Mouse (Mus musculus) Patski (cell line): ENCODE measurements at regions not wholly inside any gene's neighbourhood (a gene's known extent, or its start where the extent isn't known, plus 50 kb on each side); places are given as distances from the start of the nearest gene placed in this dataset.

ENCODE experiments used
- ATAC-seq: fragments of 100-300 bp; one replicate; pipeline ENCODE4 v1.8.0; 2021
- CTCF ChIA-PET: fragments of 350-600 bp; sonication (Branson Sonifier 250); formaldehyde crosslinking; loops from one replicate; lab custom pipeline; 2022; ENCODE audit warnings: inconsistent platforms; lab: Charles Lee
- POLR2A ChIA-PET: fragments of 350-600 bp; sonication (Branson Sonifier 250); formaldehyde crosslinking; loops from one replicate; lab custom pipeline; 2022; ENCODE audit warnings: antibody characterized with exemption, inconsistent platforms; lab: Charles Lee
- DNase-seq: peaks from one replicate; pipeline ENCODE4 v3.0.0-alpha.2; 2011; ENCODE audit warnings: low read depth, low spot score
- H3K27me3 ChIP-seq: fragments of 371-371 bp; one replicate; pipeline ENCODE4 v1.5.1; 2021
- CTCF ChIP-seq: fragments of 100-300 bp; IDR thresholded peaks from one replicate; pipeline ENCODE4 v1.5.1; 2021
- in situ Hi-C: fragments of 300-500 bp; cut with MboI; formaldehyde crosslinking; loops from 3 replicates; pipeline ENCODE4 v1.11.1; 2018; ENCODE audit warnings: low pct_unique_long_range_greater_than_20kb, mixed read lengths

DNA sequence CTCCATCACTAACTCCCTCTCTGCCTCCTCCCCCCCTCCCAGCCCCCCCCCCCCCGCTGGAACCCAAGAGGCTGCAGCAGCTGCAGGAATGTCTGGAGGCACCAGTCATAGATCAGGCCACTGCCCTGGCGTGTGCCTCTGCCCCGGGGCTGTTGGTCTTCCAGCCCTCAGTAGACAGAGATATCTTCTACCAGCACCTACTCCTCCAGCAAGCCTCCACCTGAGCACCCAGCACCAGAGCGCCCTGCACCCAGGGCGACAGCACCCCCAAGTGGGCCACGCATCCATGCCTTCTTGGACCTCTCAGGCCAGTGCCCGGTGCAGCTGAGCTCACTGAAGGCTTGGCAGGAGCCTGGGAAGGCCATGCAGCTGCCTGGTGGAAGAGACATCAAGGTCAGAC, 936.5 kb downstream of the Diaph3 start:
- DNase-seq (no peak), ATAC-seq (no peak)
- no peak for TF ChIP-seq CTCF
- ChIA-PET POLR2A (no interaction called here), CTCF (no interaction called here)
- H3K27me3 ChIP-seq = peaks cover 4% of the 10 kb centered on the region
- in situ Hi-C loops = no loop called here

DNA sequence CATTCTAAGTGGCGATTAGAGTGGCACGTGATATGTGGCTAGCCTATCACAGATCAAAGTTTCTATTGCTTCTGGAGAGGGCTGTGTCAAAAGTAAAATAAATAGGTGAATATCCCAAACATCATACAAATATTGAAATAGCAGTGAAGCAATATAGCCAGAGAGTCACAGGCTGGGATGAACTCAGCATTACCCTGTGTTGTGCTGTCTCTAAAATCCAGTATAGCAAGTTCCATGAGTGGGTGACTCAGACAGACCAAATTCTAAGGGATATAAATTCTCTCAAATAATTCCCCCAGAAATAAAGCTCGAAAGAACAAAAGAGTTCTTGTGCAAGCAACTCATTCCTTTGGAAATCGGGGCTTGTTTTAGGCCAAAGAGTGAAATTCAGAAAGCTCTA, 943.2 kb downstream of the Diaph3 start:
- TF ChIP-seq CTCF = no peak
- no peak for DNase-seq
- ChIA-PET CTCF (no interaction called here), POLR2A (no interaction called here)
- no peak for ATAC-seq
- in situ Hi-C loops = no loop called here
- H3K27me3 ChIP-seq = peaks cover 21% of the 10 kb centered on the region

DNA sequence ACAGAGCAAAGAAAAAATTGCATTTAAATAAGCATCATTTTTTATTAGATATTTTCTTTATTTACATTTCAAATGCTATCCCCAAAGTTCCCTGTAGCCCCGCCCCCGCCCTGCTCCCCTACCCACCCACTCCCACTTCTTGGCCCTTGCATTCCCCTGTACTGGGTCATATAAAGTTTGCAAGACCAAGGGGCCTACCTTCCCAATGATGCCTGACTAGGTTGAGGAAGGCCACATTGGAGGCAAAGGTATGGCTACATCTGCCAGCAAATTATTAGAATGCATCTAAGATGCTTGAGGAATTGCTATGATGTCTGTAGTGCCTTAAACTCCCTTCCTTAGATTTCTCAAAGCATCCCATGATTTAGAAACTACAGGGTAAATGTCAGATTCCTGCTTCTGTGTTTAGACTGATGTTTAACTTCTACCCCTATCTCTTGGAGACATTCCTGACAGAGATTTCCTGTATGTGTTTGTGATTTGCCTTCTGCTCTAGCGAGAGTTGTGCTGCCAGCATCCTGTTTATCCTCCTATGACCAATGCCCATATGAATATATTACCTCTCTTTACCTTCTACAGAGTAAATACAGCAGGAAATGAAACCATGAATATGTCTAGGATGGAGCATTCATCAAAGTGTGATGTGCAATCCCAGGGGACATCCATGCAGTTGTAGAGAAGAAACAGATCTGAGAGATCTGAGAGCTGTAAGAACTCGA, 956.2 kb downstream of the Diaph3 start:
- in situ Hi-C loops = no loop called here
- H3K27me3 ChIP-seq = peaks cover 30% of the 10 kb centered on the region
- no peak for ATAC-seq
- DNase-seq = no peak
- ChIA-PET POLR2A (no interaction called here), CTCF (no interaction called here)
- TF ChIP-seq CTCF = no peak

DNA sequence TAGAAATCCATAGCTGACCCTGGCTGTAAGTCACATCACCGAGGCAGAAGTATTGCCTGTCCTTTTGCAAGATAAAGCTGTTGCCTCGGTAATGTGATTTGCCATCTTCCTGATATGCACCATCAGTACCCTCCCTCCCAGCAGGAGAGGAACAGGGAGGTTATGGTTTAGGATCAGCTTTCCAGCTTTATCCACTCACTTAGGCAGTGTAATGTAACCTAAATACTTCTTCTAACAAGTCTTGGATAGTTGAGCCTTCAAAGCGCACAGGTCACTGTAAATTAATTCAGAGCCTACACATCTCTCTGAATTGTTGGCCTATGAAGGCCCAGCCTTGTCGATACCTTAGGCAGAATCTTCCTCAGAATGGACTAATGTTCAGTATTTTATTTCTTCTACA, 962.5 kb downstream of the Diaph3 start:
- ChIA-PET POLR2A (no interaction called here), CTCF (no interaction called here)
- peaks cover 25% of the 10 kb centered on the region for H3K27me3 ChIP-seq
- DNase-seq (no peak), ATAC-seq (no peak)
- in situ Hi-C loops = no loop called here
- TF ChIP-seq CTCF = no peak

DNA sequence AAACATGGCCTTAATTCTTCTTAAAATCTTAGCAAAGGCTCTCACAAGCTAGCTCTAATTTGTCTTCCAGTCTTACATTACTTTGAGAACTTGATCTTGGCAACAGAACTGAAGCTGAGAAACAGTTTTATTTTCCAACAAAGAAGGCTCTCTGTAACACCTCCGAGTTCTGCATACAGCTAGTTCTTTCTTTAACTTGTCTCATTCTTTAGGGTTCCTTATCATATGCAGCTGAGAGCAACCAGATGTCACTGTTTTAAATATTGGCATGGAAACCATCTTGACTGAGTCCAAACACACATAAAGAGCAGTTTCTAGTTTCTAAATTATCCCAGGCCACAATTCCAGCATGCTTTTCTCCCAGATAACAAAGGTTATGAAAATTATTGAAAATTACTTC, 969.9 kb downstream of the Diaph3 start:
- no peak for TF ChIP-seq CTCF
- CTCF ChIA-PET = no interaction called here
- POLR2A ChIA-PET = no interaction called here
- peaks cover 16% of the 10 kb centered on the region for H3K27me3 ChIP-seq
- ATAC-seq (no peak), DNase-seq (no peak)
- in situ Hi-C loops = no loop called here

DNA sequence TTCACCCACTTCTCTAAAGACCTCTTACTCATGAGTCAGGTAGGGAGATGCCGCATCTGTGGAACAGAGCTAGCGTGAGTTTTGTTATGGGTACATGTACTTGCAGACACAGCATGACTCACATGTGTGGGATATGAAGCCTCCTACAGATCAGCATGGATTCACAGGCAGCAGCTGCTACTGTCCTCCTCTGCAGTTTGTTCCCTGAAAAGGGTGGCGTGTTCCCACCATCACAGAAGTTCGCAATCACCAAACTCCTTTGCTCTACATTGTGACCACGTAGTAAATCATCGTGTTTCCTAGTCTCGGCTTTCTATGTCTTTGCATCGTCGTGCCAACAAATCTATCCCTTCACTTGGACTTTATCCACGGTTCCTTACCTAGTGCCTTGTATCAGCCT, 981.9 kb downstream of the Diaph3 start:
- ChIA-PET POLR2A (no interaction called here), CTCF (no interaction called here)
- DNase-seq = no peak
- TF ChIP-seq CTCF = no peak
- H3K27me3 ChIP-seq = peaks cover 6% of the 10 kb centered on the region
- in situ Hi-C loops = no loop called here
- no peak for ATAC-seq

DNA sequence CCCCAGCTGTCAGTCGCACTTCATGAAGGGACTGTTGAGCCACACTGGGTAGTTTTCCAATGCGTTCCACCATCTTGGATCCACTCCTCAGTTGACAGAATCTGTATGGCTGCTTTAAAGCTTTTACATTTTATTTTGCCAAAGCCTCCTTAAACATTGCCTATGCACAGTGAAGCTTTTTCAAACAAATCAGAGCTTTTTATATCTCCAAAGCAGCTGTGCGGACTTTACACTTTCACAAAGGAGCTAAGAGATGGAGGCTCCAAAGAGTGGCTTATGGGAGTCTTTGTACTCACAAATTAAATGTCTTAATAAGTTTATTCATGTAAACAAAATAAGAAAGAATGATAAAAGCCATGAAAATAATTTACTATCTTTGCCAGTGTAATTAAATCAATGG, 986.3 kb downstream of the Diaph3 start:
- POLR2A ChIA-PET = no interaction called here
- peaks cover 13% of the 10 kb centered on the region for H3K27me3 ChIP-seq
- ATAC-seq (no peak), DNase-seq (no peak)
- in situ Hi-C loops = no loop called here
- TF ChIP-seq CTCF = no peak
- CTCF ChIA-PET = no interaction called here

DNA sequence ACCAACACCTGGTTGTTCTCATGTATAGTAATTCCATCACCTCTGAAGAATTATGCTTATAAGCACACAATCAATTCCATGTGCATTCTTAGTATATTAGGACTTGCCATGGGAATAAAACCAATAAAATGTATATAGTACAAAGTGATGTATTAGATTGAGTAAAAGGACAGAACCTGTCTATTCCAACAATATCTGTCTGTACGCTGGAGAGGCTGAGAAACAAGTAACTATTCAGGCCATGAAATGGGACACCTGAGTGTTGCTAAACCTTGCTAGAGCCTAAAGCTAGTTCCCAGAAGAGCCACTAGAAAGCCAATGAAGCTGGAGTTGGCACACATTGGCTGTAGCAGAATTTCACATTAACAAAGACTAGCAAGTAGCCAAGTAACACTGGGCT, 989.8 kb downstream of the Diaph3 start:
- DNase-seq = no peak
- peaks cover 10% of the 10 kb centered on the region for H3K27me3 ChIP-seq
- no peak for TF ChIP-seq CTCF
- ChIA-PET CTCF (no interaction called here), POLR2A (no interaction called here)
- ATAC-seq = no peak
- in situ Hi-C loops = no loop called here

DNA sequence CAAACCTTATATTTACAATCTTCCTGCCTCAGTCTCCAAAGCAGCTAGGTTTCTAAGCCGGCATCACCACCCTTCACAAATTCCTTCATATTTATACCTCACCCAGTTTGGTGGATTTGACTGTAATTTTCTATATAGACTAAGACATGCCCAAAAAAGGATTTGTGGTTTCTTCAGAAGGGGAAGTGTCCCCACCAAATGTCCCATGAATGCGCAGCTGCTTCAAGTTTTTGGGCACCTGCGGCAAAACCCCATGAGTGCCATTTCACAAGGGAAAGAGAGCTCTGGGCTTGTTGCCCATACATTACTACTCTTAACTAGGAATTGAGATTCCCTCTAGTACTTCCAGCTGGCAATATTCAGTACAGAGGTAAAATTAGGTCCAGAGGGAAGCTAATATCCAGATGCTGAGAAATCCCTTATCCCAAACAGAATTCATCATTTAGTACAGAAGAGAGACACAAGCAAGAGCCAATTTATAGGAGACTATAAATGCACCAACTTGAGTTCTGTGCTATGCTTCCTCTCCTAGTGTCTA, 990.6 kb downstream of the Diaph3 start:
- ATAC-seq (no peak), DNase-seq (no peak)
- no peak for TF ChIP-seq CTCF
- peaks cover 10% of the 10 kb centered on the region for H3K27me3 ChIP-seq
- in situ Hi-C loops = no loop called here
- CTCF ChIA-PET = no interaction called here
- POLR2A ChIA-PET = no interaction called here

DNA sequence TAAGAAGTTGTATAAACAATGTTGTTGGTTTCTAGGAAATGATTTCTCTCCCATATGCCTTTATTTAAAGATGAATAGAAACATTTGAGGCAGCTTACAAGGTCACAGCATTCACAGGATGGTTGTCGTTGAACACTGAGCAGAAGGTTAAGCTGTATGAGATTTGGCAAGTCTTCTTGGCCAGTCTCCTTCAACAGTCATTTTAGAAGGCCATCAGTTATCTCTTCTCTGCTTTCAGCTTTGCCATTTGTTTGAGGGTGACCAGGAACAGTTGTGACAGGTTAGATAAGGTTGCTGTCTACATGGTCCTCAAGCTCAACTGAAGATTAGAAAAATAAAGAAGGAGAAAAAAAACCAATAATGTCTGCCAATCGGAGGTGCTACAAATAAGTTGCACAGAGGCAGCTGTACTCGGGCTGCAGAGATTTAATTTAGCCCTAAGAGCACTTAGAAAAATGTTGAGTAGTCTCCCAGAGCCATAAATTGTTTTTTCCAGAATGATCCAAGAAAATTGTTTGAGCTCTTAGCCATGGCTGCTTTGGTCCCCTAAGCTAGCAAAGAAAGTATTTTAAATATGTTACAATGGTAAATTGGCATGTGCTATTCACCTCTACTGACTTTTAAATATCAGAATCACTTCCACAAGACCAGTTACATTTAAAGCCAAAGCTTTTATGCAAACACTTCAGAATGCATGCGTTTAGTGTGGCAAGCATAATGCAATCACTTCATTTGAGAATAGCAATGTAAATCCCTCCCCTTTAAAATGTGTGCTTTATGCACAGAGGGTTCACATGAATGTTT, 1025.6 kb downstream of the Diaph3 start:
- DNase-seq (no peak), ATAC-seq (no peak)
- no peaks in the 10 kb centered on the region for H3K27me3 ChIP-seq
- ChIA-PET CTCF (no interaction called here), POLR2A (interaction anchor here (0.6 kb wide), 1 partner anchor 378 kb away, joined by 3 read pairs; no protein-coding TSS in a partner anchor)
- no peak for TF ChIP-seq CTCF
- in situ Hi-C loops = no loop called here

DNA sequence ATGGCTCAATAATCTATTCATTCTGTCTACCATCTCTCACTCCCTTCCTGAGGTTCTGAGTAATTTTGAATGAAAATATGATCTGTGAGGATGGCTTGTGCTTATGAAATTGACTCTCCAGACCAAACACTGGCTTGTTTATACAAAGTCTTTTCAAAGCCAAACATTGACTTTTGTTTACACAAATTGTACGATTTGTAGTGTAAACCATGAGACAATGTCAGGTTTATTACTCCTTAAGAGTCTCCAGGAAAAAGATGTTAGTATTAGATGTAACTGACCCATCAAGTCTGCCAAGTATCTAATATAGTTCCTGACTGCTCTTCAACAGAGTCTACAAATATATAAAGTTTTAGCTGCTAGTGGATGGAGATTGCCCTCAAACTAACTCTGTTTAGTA, 1039.5 kb downstream of the Diaph3 start:
- DNase-seq (no peak), ATAC-seq (no peak)
- in situ Hi-C loops = no loop called here
- POLR2A ChIA-PET = no interaction called here
- CTCF ChIA-PET = no interaction called here
- no peaks in the 10 kb centered on the region for H3K27me3 ChIP-seq
- TF ChIP-seq CTCF = no peak
